Mouse (Mus musculus): Measurements from ENCODE around the gene Nr2f6. TPM values are rescaled to one million over a fixed set of nuclear protein-coding genes. Genes with fewer than 3 reads are reported as not detected.
A peak's percentile ranks its signal among the peaks of the same experiment; 100 is the strongest.

Gene Nr2f6
- polyA plus RNA-seq, 2 experiments, result 63.1 to 80.8 TPM

DNA sequence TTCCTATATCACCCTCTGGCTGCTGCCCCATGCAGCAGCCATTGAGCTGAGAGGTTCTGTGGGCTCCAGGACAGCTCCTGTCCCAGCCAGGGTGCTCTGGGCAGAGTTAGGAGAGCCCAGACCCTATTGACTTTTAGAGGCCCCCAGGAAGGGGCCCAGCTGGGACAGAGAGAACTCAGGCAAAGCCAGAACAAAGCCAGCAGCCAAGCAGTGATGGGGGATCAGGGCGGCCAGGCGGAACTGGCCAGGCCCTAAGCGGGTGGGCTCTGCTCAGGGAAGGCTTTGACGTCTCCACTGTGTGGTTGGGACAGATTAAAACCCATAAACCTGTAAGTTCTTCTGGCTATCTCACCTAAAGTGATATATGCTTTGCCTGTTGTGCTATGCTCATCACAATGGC lies 2.8 kb downstream of the Nr2f6 start:
- no peak overlapping the region for H3K4me2 ChIP-seq (replicated peaks; ENCODE audit: low read depth, low read length, severe bottlenecking)
- no peak overlapping the region for H3K9ac ChIP-seq (ENCODE audit: low read depth, low read length, severe bottlenecking)
- no peaks in the 10 kb centered on the region for H3K9me3 ChIP-seq (ENCODE audit: control insufficient read depth, low read length)
- H3K4me1 ChIP-seq (ENCODE audit: control insufficient read depth, insufficient read depth, low read length), result peaks cover 35% of the 10 kb centered on the region
- no peak for TF ChIP-seq POLR2A (IDR thresholded peaks at IDR 0.05; ENCODE audit: borderline replicate concordance, extremely low read depth, insufficient read depth, insufficient read length)
- peaks cover 23% of the 10 kb centered on the region for H3K36me3 ChIP-seq (ENCODE audit: control insufficient read depth, insufficient read depth, low read length)
- no peaks in the 10 kb centered on the region for H3K27me3 ChIP-seq (ENCODE audit: control insufficient read depth, insufficient read depth, low read length)
- no peak for DNase-seq (ENCODE audit: low spot score)
- ATAC-seq (ENCODE audit: low FRiP score, low read depth), result no peak
- H3K4me3 ChIP-seq (replicated peaks; ENCODE audit: low read length), result no peak overlapping the region
- 75% methylated on average over 4 of the region's 4 CpGs for WGBS
- H3K27ac ChIP-seq (replicated peaks; ENCODE audit: low read depth, low read length), result no peak overlapping the region

- H3K27me3 ChIP-seq (ENCODE audit: control insufficient read depth, insufficient read depth, low read length), result no peaks in the 10 kb centered on the region
- no peaks in the 10 kb centered on the region for H3K9me3 ChIP-seq (ENCODE audit: control insufficient read depth, low read length)
- no peak overlapping the region for H3K27ac ChIP-seq (replicated peaks; ENCODE audit: low read depth, low read length)
- peaks cover 28% of the 10 kb centered on the region for H3K4me1 ChIP-seq (ENCODE audit: control insufficient read depth, insufficient read depth, low read length)
- ATAC-seq (ENCODE audit: low FRiP score, low read depth) (no peak), DNase-seq (ENCODE audit: low spot score) (no peak)
- peak overlapping the region; percentile 43 for H3K9ac ChIP-seq (ENCODE audit: low read depth, low read length, severe bottlenecking)
- peak overlapping the region; percentile 34 for H3K4me3 ChIP-seq (replicated peaks; ENCODE audit: low read length)
- no peak for TF ChIP-seq POLR2A (IDR thresholded peaks at IDR 0.05; ENCODE audit: borderline replicate concordance, extremely low read depth, insufficient read depth, insufficient read length)
- peak overlapping the region; percentile 65 for H3K4me2 ChIP-seq (replicated peaks; ENCODE audit: low read depth, low read length, severe bottlenecking)
- H3K36me3 ChIP-seq (ENCODE audit: control insufficient read depth, insufficient read depth, low read length), result peaks cover 36% of the 10 kb centered on the region
- 42% methylated on average over 8 of the region's 8 CpGs for WGBS
These were observed 5.2 kb downstream of the Nr2f6 start for GRCm38 (mm10) chr8:71376423-71377030.

DNA sequence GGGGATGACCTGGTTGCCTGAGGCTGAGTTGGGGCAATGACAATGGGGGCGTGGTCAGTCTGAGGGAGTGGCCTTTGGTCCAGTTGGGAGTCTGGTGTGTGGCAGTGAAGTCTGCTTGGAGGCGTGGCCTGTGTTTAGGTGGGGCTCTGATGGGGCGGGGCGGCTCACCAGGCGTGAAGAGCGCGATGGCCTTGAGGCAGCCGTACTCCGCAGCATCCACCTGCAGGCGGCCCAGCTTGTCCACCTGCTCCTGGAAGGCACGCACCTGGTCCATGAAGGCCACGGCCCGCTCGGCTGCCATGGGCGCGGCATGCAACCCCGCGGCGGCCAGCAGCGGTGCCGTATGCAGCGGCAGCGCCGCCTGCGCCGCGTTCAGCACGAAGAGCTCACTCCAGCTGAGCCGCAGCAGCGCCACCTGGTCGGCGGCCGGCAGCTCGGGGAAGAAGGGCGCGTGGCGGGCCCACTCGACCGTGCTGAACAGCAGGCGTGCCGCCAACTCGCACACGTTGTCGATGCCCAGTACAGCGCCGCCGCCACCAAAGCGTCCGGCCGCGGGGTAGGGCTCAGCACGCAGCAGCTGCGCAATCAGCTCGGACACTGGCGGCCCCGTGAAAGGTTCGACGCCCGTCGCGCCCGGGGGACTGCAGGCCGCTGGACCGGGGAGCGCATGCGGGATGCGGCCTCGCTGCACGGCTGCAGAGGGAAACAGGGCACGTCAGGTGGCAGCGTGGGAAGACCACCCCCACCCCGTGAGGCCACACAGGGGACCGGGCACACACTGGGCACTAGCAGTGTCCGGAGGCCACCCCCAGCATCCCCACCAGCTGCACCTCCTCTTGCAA lies 6.0 kb downstream of the Nr2f6 start:
- Histone ChIP-seq H3K9me3 (ENCODE audit: control insufficient read depth, low read length) (no peaks in the 10 kb centered on the region), H3K4me1 (ENCODE audit: control insufficient read depth, insufficient read depth, low read length) (peaks cover 29% of the 10 kb centered on the region), H3K27ac (replicated peaks; ENCODE audit: low read depth, low read length) (no peak overlapping the region; the same call in 1 of the 2 replicates), H3K9ac (ENCODE audit: low read depth, low read length, severe bottlenecking) (peak overlapping the region; percentile 43), H3K27me3 (ENCODE audit: control insufficient read depth, insufficient read depth, low read length) (no peaks in the 10 kb centered on the region), H3K4me2 (replicated peaks; ENCODE audit: low read depth, low read length, severe bottlenecking) (peak overlapping the region; percentile 65), H3K36me3 (ENCODE audit: control insufficient read depth, insufficient read depth, low read length) (peaks cover 36% of the 10 kb centered on the region), H3K4me3 (replicated peaks; ENCODE audit: low read length) (peak overlapping the region; percentile 34)
- WGBS, result 5% methylated on average over 65 of the region's 74 CpGs
- DNase-seq (ENCODE audit: low spot score) (peak; percentile 61), ATAC-seq (ENCODE audit: low FRiP score, low read depth) (no peak)
- TF ChIP-seq POLR2A (IDR thresholded peaks at IDR 0.05; ENCODE audit: borderline replicate concordance, extremely low read depth, insufficient read depth, insufficient read length), result no peak

- DNase-seq (ENCODE audit: low spot score) (no peak), ATAC-seq (ENCODE audit: low FRiP score, low read depth) (no peak)
- no peak for TF ChIP-seq POLR2A (IDR thresholded peaks at IDR 0.05; ENCODE audit: borderline replicate concordance, extremely low read depth, insufficient read depth, insufficient read length)
- Histone ChIP-seq H3K9ac (ENCODE audit: low read depth, low read length, severe bottlenecking) (no peak overlapping the region), H3K27me3 (ENCODE audit: control insufficient read depth, insufficient read depth, low read length) (no peaks in the 10 kb centered on the region), H3K27ac (replicated peaks; ENCODE audit: low read depth, low read length) (no peak overlapping the region), H3K36me3 (ENCODE audit: control insufficient read depth, insufficient read depth, low read length) (peaks cover 38% of the 10 kb centered on the region), H3K4me1 (ENCODE audit: control insufficient read depth, insufficient read depth, low read length) (peaks cover 21% of the 10 kb centered on the region), H3K4me2 (replicated peaks; ENCODE audit: low read depth, low read length, severe bottlenecking) (no peak overlapping the region), H3K4me3 (replicated peaks; ENCODE audit: low read length) (no peak overlapping the region), H3K9me3 (ENCODE audit: control insufficient read depth, low read length) (no peaks in the 10 kb centered on the region)
- WGBS, result 75% methylated on average over 17 of the region's 17 CpGs
These were observed 7.0 kb downstream of the Nr2f6 start for GRCm38 (mm10) chr8:71374616-71375206.

DNA sequence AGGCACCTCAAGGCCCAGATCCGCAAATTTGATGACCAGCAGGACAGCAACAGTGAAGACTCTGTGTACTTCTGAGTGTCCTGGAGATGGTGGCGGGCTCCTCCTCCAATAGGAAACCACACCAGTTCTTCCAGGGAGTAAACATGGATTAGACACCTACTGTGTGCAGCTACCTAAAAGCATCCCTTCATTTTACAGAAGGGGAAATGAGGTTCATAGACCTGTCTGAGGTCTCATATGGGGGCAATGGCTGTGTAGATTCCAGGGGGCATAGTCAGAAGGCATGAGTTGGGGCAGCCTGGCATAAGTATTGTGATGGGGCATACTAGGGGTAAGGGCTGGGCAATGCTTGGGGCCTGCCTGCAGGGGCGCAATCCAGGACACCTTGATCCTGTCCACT lies 8.8 kb downstream of the Nr2f6 start:
- ATAC-seq (ENCODE audit: low FRiP score, low read depth), result no peak
- Histone ChIP-seq H3K4me3 (replicated peaks; ENCODE audit: low read length) (no peak overlapping the region), H3K36me3 (ENCODE audit: control insufficient read depth, insufficient read depth, low read length) (peaks cover 48% of the 10 kb centered on the region), H3K4me1 (ENCODE audit: control insufficient read depth, insufficient read depth, low read length) (peaks cover 17% of the 10 kb centered on the region), H3K9ac (ENCODE audit: low read depth, low read length, severe bottlenecking) (no peak overlapping the region), H3K27ac (replicated peaks; ENCODE audit: low read depth, low read length) (no peak overlapping the region), H3K4me2 (replicated peaks; ENCODE audit: low read depth, low read length, severe bottlenecking) (no peak overlapping the region), H3K9me3 (ENCODE audit: control insufficient read depth, low read length) (no peaks in the 10 kb centered on the region), H3K27me3 (ENCODE audit: control insufficient read depth, insufficient read depth, low read length) (no peaks in the 10 kb centered on the region)
- 96% methylated on average over 3 of the region's 3 CpGs for WGBS
- no peak for TF ChIP-seq POLR2A (IDR thresholded peaks at IDR 0.05; ENCODE audit: borderline replicate concordance, extremely low read depth, insufficient read depth, insufficient read length)
- DNase-seq (ENCODE audit: low spot score), result no peak
